Mouse (Mus musculus) embryonic fibroblast, embryonic 13.5 days (primary cell): ENCODE measurements at regions not wholly inside any gene's neighbourhood (a gene's known extent, or its start where the extent isn't known, plus 50 kb on each side); places are given as distances from the start of the nearest gene placed in this dataset.

Source experiments
- CTCF ChIP-seq: IDR thresholded peaks from 2 replicates; pipeline ENCODE4 v1.5.1; 2011; ENCODE audit warnings: mild to moderate bottlenecking, control low read depth, low read length, moderate library complexity, borderline replicate concordance; ENCODE audit not compliant: insufficient read depth
- POLR2A ChIP-seq: IDR thresholded peaks from 2 replicates; pipeline ENCODE4 v1.6.1; 2011; ENCODE audit warnings: low read depth, mild to moderate bottlenecking, control low read depth, low read length, moderate library complexity

GRCm38 (mm10) chr7:73222929-73223512, 152.3 kb upstream of the Rgma start:
- TF ChIP-seq CTCF = no peak
- no peak for TF ChIP-seq POLR2A
